Mouse (Mus musculus): ENCODE measurements around the gene Exosc2. TPM values are rescaled to one million over a fixed set of nuclear protein-coding genes. Genes with fewer than 3 reads are reported as not detected.

Gene Exosc2
- total RNA-seq (2021), result 10 to 100 TPM; 19.8 to 23.9 TPM

GRCm38 (mm10) chr2:31670551-31671035 lies at the start of gene Exosc2:
Gene Exosc2, plus strand, starts transcription at chr2:31670715.
- peak; percentile 87 to 91 for DNase-seq (ENCODE audit: low spot score in 2 of 2)
- intact Hi-C loops (cut with DNase I), result no loop called here

DNA sequence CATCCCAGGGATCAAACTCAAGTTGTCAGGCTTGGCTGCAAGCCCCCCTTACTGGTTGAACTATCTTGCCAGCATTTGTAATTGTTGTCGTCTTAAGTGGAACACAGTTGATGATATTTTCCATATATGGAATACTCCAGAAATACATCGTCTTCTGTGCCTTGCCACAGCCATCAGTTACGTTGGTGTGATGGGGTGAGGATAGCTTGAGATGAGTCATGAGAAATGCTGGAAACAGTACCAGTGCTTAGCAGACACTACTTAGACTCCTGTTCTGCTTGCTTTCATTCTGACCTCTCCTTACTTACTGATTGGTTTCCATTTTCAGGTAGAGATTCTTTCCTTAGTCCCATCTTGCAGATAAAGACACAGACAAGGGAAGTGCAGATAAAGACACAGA lies 37.0 kb upstream of the Exosc2 start:
- no peak for DNase-seq (ENCODE audit: low spot score in 2 of 2)
- intact Hi-C loops (cut with DNase I), result no loop called here

GRCm38 (mm10) chr2:31635281-31636137 lies 35.0 kb upstream of the Exosc2 start:
- intact Hi-C loops (cut with DNase I), result no loop called here
- DNase-seq (ENCODE audit: low spot score in 2 of 2), result no peak

GRCm38 (mm10) chr2:31636138-31636741 lies 34.3 kb upstream of the Exosc2 start:
- intact Hi-C loops (cut with DNase I), result no loop called here
- no peak for DNase-seq (ENCODE audit: low spot score in 2 of 2)

GRCm38 (mm10) chr2:31636742-31637141 lies 33.8 kb upstream of the Exosc2 start:
- intact Hi-C loops (cut with DNase I), result no loop called here

GRCm38 (mm10) chr2:31637311-31637710 lies 33.2 kb upstream of the Exosc2 start:
- intact Hi-C loops (cut with DNase I), result no loop called here
- DNase-seq (ENCODE audit: low spot score in 2 of 2), result no peak

More at GRCm38 (mm10) chr2:31636742-31637141, 33.8 kb upstream of the Exosc2 start:
- DNase-seq (ENCODE audit: low spot score in 2 of 2), result no peak

DNA sequence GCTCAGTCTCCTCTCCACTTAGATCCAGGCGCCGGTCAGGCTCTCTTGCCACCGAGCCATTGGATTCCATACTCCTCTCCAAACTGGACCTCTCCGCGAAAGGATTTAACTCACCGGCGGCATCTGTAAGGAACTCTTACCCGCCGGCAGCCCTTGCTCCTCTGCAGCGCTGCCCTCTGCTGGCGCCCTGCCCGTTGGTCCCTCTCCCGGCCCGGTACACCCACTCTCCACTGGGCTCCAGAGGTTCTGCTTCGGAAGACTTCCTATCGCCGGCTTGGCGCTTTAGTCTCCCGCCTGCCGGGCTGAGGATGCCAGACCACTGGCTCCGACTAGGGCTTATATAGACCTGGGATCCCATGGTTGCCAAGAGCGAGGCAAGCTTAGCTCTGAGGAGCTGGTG lies 32.7 kb upstream of the Exosc2 start:
- intact Hi-C loops (cut with DNase I), result no loop called here

GRCm38 (mm10) chr2:31638581-31639465 lies 31.7 kb upstream of the Exosc2 start:
- DNase-seq (ENCODE audit: low spot score in 2 of 2), result no peak
- intact Hi-C loops (cut with DNase I), result no loop called here

More for the DNA sequence above, 32.7 kb upstream of the Exosc2 start:
- DNase-seq (ENCODE audit: low spot score in 2 of 2), result no peak

DNA sequence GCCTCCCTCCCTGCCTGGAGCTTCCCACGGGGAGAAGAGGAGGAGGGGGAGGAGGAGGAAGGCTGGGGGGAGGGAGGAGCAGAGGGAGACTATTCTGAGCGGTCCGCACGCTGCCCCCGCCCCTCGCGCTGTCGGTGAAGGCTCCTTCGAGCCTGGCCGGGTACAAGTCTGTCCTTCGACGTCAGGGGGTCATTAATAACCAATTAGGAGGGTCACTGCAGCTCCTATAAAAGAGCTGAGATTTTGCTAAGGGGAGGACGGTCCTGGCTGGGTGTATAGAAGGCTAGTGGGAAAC lies 31.1 kb upstream of the Exosc2 start:
- intact Hi-C loops (cut with DNase I), result no loop called here
- DNase-seq (ENCODE audit: low spot score in 2 of 2), result no peak

DNA sequence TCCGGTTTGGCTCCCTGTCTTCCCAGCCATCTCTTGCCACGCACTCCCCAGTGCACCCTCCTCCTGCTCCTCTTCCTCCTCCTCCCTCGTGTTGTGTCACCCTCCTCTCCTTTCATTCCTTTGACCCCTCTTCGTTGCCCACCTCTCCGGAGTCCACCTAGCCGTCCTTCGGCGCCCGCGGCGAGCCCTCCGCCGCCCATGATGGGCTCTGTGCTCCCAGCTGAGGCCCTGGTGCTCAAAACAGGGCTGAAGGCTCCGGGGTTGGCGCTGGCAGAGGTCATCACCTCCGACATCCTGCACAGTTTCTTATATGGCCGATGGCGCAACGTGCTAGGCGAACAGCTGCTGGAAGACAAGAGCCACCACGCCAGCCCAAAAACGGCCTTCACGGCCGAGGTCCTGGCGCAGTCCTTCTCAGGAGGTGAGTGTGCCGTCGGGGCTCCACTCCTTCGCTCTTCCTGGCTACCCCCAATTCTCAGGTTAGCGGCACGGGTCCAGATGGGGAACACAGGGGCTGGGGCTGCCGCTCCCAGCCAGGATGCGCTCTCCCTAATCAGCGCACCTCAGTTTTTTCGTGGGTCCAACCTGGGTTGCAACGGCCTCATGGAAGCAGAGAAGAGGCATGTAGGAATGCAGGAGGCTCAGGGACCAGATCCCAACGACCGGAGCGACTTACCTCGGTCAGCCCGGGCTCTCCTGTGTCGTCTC lies 30.5 kb upstream of the Exosc2 start, which contains the start of gene Prdm12:
Prdm12 (plus strand) TSS at position 137 of the 708 bp plus-strand sequence.
- intact Hi-C loops (cut with DNase I), result no loop called here
- no peak for DNase-seq (ENCODE audit: low spot score in 2 of 2)

GRCm38 (mm10) chr2:31640609-31641507 lies 29.7 kb upstream of the Exosc2 start:
- DNase-seq (ENCODE audit: low spot score in 2 of 2), result no peak
- intact Hi-C loops (cut with DNase I), result no loop called here

DNA sequence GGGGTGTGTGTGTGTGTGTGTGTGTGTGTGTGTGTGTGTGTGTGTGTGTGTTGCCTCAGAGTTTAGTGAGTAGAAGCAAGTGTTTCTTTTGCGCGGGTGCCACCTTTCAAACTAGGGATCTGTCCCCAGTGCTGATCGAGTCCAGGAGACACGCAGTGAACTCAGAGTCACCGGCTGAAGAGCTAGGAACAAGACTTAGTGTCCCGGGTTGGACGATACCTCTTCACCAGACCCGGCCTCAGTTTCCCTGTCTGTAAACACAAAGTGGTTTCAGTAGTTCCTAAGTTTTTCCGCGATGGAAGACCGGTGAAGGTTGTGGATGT lies 29.0 kb upstream of the Exosc2 start:
- intact Hi-C loops (cut with DNase I), result no loop called here
- DNase-seq (ENCODE audit: low spot score in 2 of 2), result no peak

- intact Hi-C loops (cut with DNase I), result no loop called here
Measured at GRCm38 (mm10) chr2:31641929-31642328, 28.6 kb upstream of the Exosc2 start.

DNA sequence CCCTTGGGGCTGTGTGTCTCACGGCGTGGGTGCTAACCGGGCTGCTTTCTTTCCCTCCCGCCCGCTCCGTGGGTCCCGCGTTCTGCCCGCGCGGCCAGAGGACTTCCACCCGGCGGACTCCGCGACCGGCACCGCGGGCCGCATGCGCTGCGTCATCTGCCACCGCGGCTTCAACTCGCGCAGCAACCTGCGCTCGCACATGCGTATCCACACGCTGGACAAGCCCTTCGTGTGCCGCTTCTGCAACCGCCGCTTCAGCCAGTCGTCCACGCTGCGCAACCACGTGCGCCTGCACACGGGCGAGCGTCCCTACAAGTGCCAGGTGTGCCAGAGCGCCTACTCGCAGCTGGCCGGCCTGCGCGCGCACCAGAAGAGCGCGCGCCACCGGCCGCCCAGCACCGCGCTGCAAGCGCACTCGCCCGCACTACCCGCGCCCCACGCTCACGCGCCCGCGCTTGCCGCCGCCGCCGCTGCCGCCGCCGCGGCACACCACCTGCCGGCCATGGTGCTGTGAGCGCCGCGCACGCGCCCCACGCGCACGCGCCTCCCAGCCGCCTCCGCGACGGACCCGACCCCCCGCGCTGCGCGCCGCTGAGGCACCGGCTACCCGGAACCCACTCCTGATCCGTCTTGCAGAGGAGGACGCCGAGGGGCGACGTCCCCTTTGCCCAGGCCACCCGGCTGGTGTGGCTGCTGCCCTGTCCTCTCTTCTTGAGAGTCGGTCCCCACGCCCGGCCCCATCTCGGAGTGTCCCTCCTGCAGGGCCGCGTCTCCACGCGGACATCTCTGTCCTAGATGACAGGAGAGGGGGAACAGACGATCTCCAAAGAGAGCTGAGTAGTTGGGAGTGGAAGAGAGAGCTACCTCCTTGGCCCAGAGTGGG lies 16.3 kb upstream of the Exosc2 start:
- intact Hi-C loops (cut with DNase I), result loop anchor here (1.0 to 5.0 kb wide), 2 partner anchors 82 to 171 kb away; partner anchors contain the start of gene Fubp3

More at GRCm38 (mm10) chr2:31641929-31642328, 28.6 kb upstream of the Exosc2 start:
- no peak for DNase-seq (ENCODE audit: low spot score in 2 of 2)

GRCm38 (mm10) chr2:31654854-31655559 lies 15.5 kb upstream of the Exosc2 start:
- intact Hi-C loops (cut with DNase I), result loop anchor here (1.0 to 5.0 kb wide), 2 partner anchors 83 to 172 kb away; partner anchors contain the start of gene Fubp3
- peak; percentile 62 to 68 for DNase-seq (ENCODE audit: low spot score in 2 of 2)

More for the DNA sequence above, 16.3 kb upstream of the Exosc2 start:
- DNase-seq (ENCODE audit: low spot score in 2 of 2), result peak; percentile 84 to 89

DNA sequence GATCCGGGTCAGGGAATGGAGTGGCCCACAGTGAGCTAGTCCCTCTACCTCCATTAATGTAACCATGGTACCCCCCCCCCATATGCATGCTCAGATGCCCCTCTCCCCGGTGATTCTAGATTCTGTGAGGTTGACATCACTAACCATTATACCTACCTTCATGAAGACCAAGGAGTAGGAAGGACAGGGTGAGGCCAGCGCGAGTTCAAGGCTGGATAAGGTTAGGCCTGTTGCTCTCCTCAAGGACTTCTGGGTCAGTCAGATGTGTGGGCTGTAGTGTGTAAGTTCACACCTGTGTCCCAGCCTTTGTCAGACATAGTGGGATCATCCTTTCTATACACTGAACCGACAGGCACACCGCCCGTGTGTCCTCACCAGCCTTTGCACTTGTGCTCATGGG lies 14.1 kb upstream of the Exosc2 start:
- intact Hi-C loops (cut with DNase I), result no loop called here
- DNase-seq (ENCODE audit: low spot score in 2 of 2), result no peak

Measured in left cerebral cortex, postnatal 36 days (tissue).